Mouse (Mus musculus) ES-E14 (cell line): ENCODE data around the gene Ifng. TPM values are rescaled to one million over a fixed set of nuclear protein-coding genes. Genes with fewer than 3 reads are reported as not detected.

Experiments used
- DNase-seq: peaks from one replicate; pipeline ENCODE4 v3.0.0-alpha.2; 2013; ENCODE audit warnings: low read depth, low spot score
- H3K27ac ChIP-seq: 2 replicates; pipeline ENCODE4 v1.5.1; 2012; ENCODE audit warnings: low read depth, mild to moderate bottlenecking, low read length, moderate library complexity, mixed read lengths; ENCODE audit not compliant: poor library complexity, insufficient read depth, severe bottlenecking
- H3K36me3 ChIP-seq: 2 replicates; pipeline ENCODE4 v1.6.1; 2012; ENCODE audit warnings: mild to moderate bottlenecking, low read length, moderate library complexity, mixed read lengths; ENCODE audit not compliant: control insufficient read depth, poor library complexity, insufficient read depth, severe bottlenecking
- H3K4me1 ChIP-seq, 2 experiments: fragments of 150-350 bp in 1 of 2; sonication (generic) in 1 of 2; 2 replicates each; pipeline ENCODE4 v1.6.1; 2012; ENCODE audit warnings: low read length in 2 of 2, mild to moderate bottlenecking in 1 of 2, mixed read lengths in 1 of 2; ENCODE audit not compliant: control insufficient read depth in 2 of 2, insufficient read depth in 2 of 2, poor library complexity in 1 of 2
- H3K4me3 ChIP-seq, 2 experiments: fragments of 150-350 bp in 1 of 2; sonication (generic) in 1 of 2; 2 replicates each; pipeline ENCODE4 v1.5.1; 2012; ENCODE audit warnings: low read length in 2 of 2, low read depth in 1 of 2, mild to moderate bottlenecking in 1 of 2, mixed read lengths in 1 of 2; ENCODE audit not compliant: insufficient read depth in 1 of 2, poor library complexity in 1 of 2, severe bottlenecking in 1 of 2
- H3K9ac ChIP-seq: 2 replicates; pipeline ENCODE4 v1.6.1; 2012; ENCODE audit warnings: low read depth, mild to moderate bottlenecking, low read length, mixed read lengths; ENCODE audit not compliant: poor library complexity, insufficient read depth, severe bottlenecking
- H3K9me3 ChIP-seq: fragments of 150-350 bp; sonication (generic); 2 replicates; pipeline ENCODE4 v1.6.1; 2012; ENCODE audit warnings: low read depth, mild to moderate bottlenecking, low read length; ENCODE audit not compliant: control insufficient read depth, insufficient read depth
- CHD2 ChIP-seq: IDR thresholded peaks from 2 replicates; pipeline ENCODE4 v1.6.1; 2014; ENCODE audit warnings: mild to moderate bottlenecking, low read depth, low read length, inconsistent platforms
- MAFK ChIP-seq: IDR thresholded peaks from 2 replicates; pipeline ENCODE4 v1.6.1; 2014; ENCODE audit warnings: mild to moderate bottlenecking, low read depth, low read length, inconsistent platforms; ENCODE audit not compliant: insufficient read depth
- ZC3H11A ChIP-seq: IDR thresholded peaks from 2 replicates; pipeline ENCODE4 v1.6.1; 2012; ENCODE audit warnings: low read depth, mild to moderate bottlenecking, inconsistent platforms, low read length, borderline replicate concordance
- ZNF384 ChIP-seq: IDR thresholded peaks from 2 replicates; pipeline ENCODE4 v1.6.1; 2012; ENCODE audit warnings: low read depth, low read length, inconsistent platforms
- in situ Hi-C, 2 experiments: fragments of 600-800 bp; cut with MboI; formaldehyde crosslinking; loops; one replicate each; pipeline ENCODE4 v1.15.1; 2025; ENCODE audit warnings: low sequenced_read_pairs in 2 of 2, inconsistent platforms in 1 of 2; ENCODE audit not compliant: unreplicated experiment in 2 of 2
- total RNA-seq: library from RNA; depleted of rRNA; stranded (reverse); fragments of 300-350 nt; gene quantifications from 2 replicates; pipeline ENCODE4 v1.2.3, GENCODE M21; 2012; rRNA removed

Gene Ifng
- total RNA-seq, 1 experiment: not detected

DNA sequence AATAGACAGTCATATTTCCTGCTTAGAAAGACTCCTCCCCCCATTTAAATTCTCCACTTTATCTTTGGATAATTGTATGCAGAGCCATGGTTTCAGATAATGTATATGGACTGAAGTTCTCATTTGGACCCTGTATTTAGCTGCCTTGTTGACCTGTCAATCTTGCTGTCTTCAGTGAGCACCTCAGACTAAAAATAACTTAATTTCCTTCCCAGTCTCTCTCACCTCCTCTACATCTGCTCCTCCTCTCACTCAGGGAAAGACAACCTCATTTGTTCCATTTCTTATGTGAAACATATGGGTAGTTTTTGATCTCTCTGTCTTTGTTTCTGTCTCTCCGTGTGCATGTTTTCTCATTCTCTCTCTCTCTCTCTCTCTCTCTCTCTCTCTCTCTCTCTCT lies 53.3 kb downstream of the Ifng start:
- TF ChIP-seq MAFK (no peak), ZNF384 (no peak), ZC3H11A (no peak)
- H3K9me3 ChIP-seq: no peaks in the 10 kb centered on the region
- no peaks in the 10 kb centered on the region for H3K4me1 ChIP-seq
- H3K27ac ChIP-seq: no peak overlapping the region
- H3K36me3 ChIP-seq: no peaks in the 10 kb centered on the region
- in situ Hi-C loops: no loop called here
- H3K9ac ChIP-seq: no peak overlapping the region
- no peak for DNase-seq
- H3K4me3 ChIP-seq: no peak overlapping the region

GRCm38 (mm10) chr10:118495362-118495761 lies 54.5 kb downstream of the Ifng start:
- no peaks in the 10 kb centered on the region for H3K36me3 ChIP-seq
- H3K9ac ChIP-seq: no peak overlapping the region
- no peak overlapping the region for H3K4me3 ChIP-seq
- no peak for TF ChIP-seq MAFK
- TF ChIP-seq ZC3H11A: no peak
- no peak for TF ChIP-seq CHD2
- no peaks in the 10 kb centered on the region for H3K4me1 ChIP-seq
- H3K27ac ChIP-seq: no peak overlapping the region
- H3K9me3 ChIP-seq: no peaks in the 10 kb centered on the region
- in situ Hi-C loops: no loop called here
- DNase-seq: no peak

Other genes with a start within 250 kb of the Ifng start
- not detected in 2 replicates for gene Il22, start 236.1 kb upstream of the Ifng start, total RNA-seq
- 0.09 TPM in 1 of 2 replicates, not detected in the other for gene Gm32717, start 200.3 kb upstream of the Ifng start, total RNA-seq
- gene Gm32802, start 182.4 kb upstream of the Ifng start, total RNA-seq: 0.09 TPM in 1 of 2 replicates, not detected in the other
- gene Iltifb, start 146.0 kb upstream of the Ifng start, total RNA-seq: not detected in 2 replicates
- 0.54 and 0.90 TPM in 2 replicates for gene Gm9040, start 114.1 kb upstream of the Ifng start, total RNA-seq
- gene Gm9044, start 108.6 kb upstream of the Ifng start, total RNA-seq: 0.54 and 0.90 TPM in 2 replicates
- gene Gm9045, start 103.2 kb upstream of the Ifng start, total RNA-seq: 0.71 and 1.1 TPM in 2 replicates
- gene Gm9046, start 97.8 kb upstream of the Ifng start, total RNA-seq: not detected in 2 replicates
- 1.0 and 1.6 TPM in 2 replicates for gene Gm9048, start 92.4 kb upstream of the Ifng start, total RNA-seq
- 0.71 and 1.1 TPM in 2 replicates for gene Gm9049, start 86.9 kb upstream of the Ifng start, total RNA-seq